Mouse (Mus musculus) CD8-positive naive resting alpha-beta T cell, adult 2 months (primary cell): ENCODE results near the gene Vmn1r142.
"Not testable (repeated sequence)": the region's sequence is repeated elsewhere in the genome, so short reads cannot be mapped to it uniquely, and the experiment has no call there.

Experiments
- DNase-seq, 2 experiments: peaks; one replicate each; pipeline ENCODE4 v3.0.0; 2022; ENCODE audit warnings: low read depth in 2 of 2, low spot score in 2 of 2

Gene Vmn1r142

DNA sequence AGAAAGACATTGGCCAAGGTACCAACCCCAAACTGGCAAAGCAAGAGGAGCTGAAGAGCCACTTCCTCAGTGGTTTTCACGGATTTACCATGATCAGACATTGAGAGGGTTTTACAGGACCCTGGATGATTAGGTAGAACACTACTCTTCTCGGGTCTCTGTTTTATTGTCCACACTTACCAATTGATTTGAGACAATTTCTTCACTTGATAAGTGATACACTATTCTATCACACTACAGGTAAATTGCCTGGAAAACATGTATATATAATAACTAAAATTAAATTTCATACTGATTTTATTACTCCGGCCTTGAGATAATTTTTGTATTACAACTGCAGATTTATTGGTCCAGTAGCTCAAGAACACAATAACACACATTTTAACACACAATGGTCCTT lies at the start of gene Vmn1r142:
TSS of gene Vmn1r142 (minus strand) at position 101 of the 400 bp plus-strand sequence.
- not testable (repeated sequence) for DNase-seq

DNA sequence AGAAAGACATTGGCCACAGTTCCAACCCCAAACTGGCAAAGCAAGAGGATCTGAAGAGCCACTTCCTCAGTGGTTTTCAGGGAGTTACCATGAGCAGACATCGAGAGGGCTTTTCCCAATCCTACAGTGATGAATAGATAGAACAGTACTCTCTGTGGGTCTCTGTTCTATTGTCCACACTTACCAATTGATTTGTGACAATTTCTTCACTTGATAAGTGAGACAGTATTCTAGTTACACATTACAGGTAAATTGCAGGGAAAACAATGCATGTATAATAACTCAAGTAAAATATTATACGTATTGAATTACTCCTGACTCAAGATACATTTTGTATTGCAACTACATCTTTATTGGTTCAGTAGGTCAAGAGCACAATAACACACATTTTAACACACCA lies 37.3 kb upstream of the Vmn1r142 start, which contains the start of gene Gm8653:
TSS of gene Gm8653 (minus strand) at position 101 of the 400 bp plus-strand sequence.
- DNase-seq = not testable (repeated sequence)

DNA sequence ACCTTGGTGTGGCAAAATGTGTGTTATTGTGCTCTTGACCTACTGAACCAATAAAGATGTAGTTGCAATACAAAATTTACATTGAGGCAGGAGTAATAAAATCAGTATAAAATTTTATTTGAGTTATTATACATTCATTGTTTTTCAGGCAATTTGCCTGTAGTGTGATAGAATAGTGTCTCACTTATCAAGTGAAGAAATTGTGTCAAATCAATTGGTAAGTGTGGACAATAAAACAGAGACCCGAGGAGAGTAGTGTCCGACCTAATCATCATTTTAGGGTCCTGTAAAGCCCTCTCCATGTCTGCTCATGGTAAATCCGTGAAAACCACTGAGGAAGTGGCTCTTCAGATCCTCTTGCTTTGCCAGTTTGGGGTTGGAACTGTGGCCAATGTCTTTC lies 25.2 kb upstream of the Vmn1r142 start, which contains the start of gene Vmn1r143:
TSS of gene Vmn1r143 (plus strand) at position 301 of the 400 bp plus-strand sequence.
- not testable (repeated sequence) for DNase-seq

DNA sequence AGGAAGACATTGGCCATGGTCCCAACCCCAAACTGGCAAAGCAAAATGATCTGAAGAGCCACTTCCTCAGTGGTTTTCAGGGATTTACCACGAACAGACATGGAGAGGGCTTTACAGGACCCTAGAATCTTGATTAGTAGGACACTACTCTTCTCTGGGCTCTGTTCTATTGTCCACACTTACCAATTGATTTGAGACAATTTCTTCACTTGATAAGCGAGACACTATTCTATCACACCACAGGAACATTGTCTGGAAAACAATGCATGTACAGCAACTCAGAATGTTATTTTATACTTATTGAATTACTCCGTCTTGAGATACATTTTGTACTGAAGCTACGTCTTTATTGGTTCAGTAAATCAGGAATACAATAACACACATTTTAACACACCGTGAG lies 29.2 kb downstream of the Vmn1r142 start, which contains the start of gene Gm10666:
TSS of gene Gm10666 (minus strand) at position 101 of the 400 bp plus-strand sequence.
- not testable (repeated sequence) for DNase-seq

DNA sequence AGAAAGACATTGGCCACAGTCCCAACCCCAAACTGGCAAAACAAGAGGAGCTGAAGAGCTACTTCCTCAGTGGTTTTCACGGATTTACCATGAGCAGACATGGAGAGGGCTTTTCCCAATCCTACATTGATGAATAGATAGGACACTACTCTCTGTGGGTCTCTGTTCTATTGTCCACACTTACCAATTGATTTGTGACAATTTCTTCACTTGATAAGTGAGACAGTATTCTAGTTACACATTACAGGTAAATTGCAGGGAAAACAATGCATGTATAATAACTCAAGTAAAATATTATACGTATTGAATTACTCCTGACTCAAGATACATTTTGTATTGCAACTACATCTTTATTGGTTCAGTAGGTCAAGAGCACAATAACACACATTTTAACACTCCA lies 45.7 kb downstream of the Vmn1r142 start, which contains the start of gene Gm16451:
TSS of gene Gm16451 (minus strand) at position 101 of the 400 bp plus-strand sequence.
- DNase-seq = not testable (repeated sequence)
